Mouse (Mus musculus): ENCODE data around the gene Rhbg.

The Rhbg gene

GRCm38 (mm10) chr3:88262346-88262745, 7.8 kb upstream of the Rhbg start:
- DNase-seq (ENCODE audit: low spot score in 2 of 2): no peak

GRCm38 (mm10) chr3:88256382-88256781, 1.9 kb upstream of the Rhbg start:
- no peak for DNase-seq (ENCODE audit: low spot score in 2 of 2)

- DNase-seq (ENCODE audit: low spot score in 2 of 2): no peak
Measured at GRCm38 (mm10) chr3:88255950-88256349, 1.4 kb upstream of the Rhbg start.

DNA sequence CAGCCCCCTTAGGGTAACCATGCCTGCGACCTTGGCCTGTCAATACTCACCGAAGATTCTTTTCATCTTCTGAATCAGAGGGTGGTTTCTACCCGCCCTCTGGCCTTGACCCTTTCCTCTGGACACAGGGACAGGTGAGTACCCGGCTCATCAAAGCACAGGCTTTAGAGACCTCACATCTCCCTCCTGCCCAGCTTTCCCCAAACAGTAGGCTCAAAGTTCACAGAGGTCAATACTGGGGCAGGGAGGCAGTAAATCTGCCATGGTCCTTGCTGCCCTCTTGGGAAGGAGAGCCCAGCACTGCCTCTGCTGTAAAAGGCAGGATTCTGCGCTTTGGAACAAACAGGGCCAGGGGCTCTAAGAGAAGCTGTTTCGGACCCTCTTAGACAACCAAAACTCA, 1.8 kb downstream of the Rhbg start:
- DNase-seq (ENCODE audit: low spot score in 2 of 2): no peak

GRCm38 (mm10) chr3:88248406-88248805, 6.1 kb downstream of the Rhbg start:
- DNase-seq (ENCODE audit: low spot score in 2 of 2): no peak

DNA sequence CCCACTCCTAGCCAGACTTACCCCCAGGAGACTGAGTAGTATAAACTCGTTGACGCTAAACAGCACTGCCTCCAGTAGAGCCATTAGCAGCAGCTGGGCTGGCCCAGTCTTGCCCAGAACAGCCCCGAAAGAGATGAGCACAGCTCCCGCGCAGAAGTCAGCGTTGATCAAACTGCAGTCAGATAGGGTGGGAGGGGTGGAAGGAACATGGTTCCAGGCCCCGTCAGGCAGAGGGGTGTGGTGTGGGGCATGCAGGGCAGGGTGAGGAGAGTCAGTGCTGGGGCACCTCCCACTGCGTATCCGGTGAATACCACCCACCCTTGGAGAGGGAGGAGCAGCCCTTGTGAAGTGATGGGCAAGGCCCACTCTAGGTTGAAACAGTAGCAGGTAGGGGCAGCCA, 6.8 kb downstream of the Rhbg start:
- DNase-seq (ENCODE audit: low spot score in 2 of 2): no peak

DNA sequence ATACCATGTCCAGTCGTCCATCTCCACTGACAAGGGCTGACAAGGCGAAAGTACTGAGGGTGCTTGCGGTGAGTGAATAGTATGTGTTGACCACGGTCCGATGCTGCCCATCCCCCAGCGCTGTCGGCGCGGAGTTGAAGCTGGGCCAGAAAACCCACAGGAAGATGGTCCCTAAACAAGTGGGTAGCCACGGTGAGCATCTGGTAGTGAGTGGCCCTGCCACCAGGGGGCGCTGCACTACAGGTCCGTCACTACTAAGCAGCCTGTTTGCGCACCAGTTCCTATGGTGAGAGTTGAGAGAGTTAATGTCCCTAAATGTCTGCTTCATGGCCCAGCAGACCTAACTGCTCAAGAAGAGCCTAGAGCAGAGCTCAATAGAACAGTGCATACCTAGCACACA, 8.7 kb downstream of the Rhbg start:
- DNase-seq (ENCODE audit: low spot score in 2 of 2): peak in 1 of 2 experiments; percentile 73

GRCm38 (mm10) chr3:88244071-88244470, 10.4 kb downstream of the Rhbg start:
- DNase-seq (ENCODE audit: low spot score in 2 of 2): no peak

- peak in 1 of 2 experiments; percentile 77 for DNase-seq (ENCODE audit: low spot score in 2 of 2)
Measured at GRCm38 (mm10) chr3:88242531-88242930, 12.0 kb downstream of the Rhbg start.

GRCm38 (mm10) chr3:88241045-88241786, 13.3 kb downstream of the Rhbg start:
- DNase-seq (ENCODE audit: low spot score in 2 of 2): no peak

DNA sequence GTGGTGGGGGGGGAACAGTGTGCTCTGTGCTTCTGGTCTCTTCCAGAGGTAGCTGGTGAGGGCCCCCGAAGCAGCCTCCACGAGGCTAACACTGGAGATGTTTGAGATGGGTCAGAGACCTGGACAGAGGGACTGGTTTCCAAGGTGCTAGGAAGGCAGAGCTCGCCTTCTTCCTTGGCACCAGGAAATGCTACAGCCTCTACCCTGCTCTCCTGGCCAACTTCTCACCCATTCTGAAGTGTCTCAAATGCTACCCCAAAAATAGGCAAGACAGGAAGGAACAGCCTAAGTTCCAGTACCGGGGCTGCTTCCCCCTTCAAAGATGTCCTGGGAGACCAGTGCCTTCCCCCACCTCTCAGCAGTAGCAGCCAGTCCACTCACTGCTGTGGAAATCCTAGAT, 15.1 kb downstream of the Rhbg start:
- DNase-seq (ENCODE audit: low spot score in 2 of 2): no peak

GRCm38 (mm10) chr3:88238866-88239391, 15.6 kb downstream of the Rhbg start:
- no peak for DNase-seq (ENCODE audit: low spot score in 2 of 2)

GRCm38 (mm10) chr3:88237556-88238194, 16.8 kb downstream of the Rhbg start:
- DNase-seq (ENCODE audit: low spot score in 2 of 2): no peak

GRCm38 (mm10) chr3:88237161-88237555, 17.4 kb downstream of the Rhbg start:
- no peak for DNase-seq (ENCODE audit: low spot score in 2 of 2)

DNA sequence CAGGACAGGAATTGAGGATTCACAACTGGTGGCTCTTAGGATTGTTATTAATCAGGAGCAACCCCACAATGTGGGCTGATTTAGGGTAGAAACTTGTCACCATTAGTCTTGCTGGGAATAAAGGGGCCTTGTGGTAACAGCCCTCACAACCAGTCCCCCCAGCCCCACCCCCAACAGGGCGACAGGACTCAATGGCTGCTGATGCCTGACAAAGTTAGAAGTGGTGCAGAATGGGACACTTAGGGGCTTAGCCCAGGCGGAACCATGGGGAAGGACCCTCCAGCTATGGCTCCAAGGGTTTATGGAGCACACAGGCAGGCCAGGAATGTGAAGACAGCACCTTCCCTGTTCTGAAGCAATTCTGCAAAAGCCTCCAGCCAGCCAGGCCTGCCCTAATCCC, 18.9 kb downstream of the Rhbg start:
- DNase-seq (ENCODE audit: low spot score in 2 of 2): no peak

DNA sequence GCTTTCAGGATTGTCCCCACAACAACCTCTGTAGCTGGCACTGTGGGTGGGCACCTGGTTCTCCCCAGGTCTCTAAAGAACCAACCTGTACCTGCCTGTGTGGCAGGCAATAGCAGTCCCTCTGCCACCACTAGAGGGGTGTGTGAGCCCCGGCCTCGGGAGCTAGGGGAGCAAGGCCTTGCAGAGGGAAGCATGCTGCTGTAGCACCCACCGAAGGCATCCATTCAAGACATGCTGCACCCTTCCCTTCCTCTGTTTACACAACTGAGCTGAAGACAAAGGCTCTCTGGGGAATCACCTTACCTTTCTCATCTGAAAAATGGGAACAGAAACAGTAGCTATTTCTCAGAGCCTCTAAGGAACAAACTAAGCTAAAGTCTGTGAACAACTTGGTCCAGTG, 19.3 kb downstream of the Rhbg start:
- no peak for DNase-seq (ENCODE audit: low spot score in 2 of 2)

DNA sequence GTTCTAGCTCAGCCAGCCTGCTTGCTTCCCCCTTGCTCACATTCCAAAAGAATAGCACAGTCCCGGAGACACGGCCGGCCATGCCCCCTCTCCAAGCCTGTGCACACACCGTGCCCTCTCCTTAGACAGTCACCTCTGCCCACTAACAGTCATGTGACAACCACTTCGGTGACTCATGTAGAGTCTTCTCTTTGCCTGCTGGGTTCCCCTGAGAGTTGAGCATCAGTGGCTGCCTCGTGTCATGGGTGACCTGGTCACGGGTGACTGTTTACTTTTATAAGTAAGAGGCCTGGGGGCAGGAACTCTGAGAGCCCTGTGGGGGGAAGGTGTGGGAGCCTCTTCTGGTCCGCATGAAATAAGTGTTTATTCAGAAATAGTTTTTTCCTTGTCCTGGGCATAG, 20.5 kb downstream of the Rhbg start:
- no peak for DNase-seq (ENCODE audit: low spot score in 2 of 2)

- DNase-seq (ENCODE audit: low spot score in 2 of 2): no peak
Measured at GRCm38 (mm10) chr3:88232851-88233649, 21.5 kb downstream of the Rhbg start.

- DNase-seq (ENCODE audit: low spot score in 2 of 2): no peak
Measured at GRCm38 (mm10) chr3:88232301-88232702, 22.2 kb downstream of the Rhbg start.

- no peak for DNase-seq (ENCODE audit: low spot score in 2 of 2)
Measured at GRCm38 (mm10) chr3:88231061-88231641, 23.4 kb downstream of the Rhbg start.

DNA sequence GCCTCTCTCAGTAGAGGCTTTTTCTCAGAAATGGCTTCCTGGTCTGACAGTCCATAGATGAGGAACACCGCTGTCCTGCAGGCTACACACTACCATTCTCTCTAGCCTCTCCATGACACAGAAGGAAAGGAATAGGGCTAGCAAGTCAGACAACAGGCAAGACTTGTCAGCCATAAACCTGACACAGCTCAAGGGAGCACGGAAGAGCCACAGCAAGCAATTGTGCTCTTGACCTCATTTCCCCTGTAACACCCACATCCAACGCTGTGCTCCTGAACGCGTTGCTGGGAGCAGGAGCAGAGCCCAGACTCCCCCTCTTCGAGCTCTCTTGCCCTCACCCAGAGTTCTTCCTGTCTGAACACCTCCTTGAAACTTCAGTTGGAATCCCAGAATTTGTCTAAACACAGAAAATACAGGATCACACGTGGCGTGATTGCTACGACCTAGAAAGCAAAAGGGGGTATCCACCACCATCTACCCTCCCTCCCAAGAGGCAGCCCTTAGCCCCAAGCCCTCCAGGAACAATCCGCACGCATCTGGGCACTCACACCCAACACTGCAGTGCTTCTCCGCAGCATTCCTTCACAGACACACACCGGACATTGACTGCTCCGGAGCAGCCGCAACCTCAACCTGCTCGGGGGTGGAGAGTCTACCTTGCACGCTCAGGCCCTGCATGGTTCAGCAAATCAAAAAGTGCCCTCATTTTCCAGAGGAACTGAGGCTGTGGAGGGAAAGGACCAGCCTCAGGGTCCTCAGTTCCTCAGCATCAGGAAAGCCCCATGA, 24.1 kb downstream of the Rhbg start:
- DNase-seq (ENCODE audit: low spot score in 2 of 2): no peak

All from frontal cortex, postnatal 25 days (tissue).